Mouse (Mus musculus): ENCODE measurements at regions not wholly inside any gene's neighbourhood (a gene's known extent, or its start where the extent isn't known, plus 50 kb on each side); places are given as distances from the start of the nearest gene placed in this dataset.
A peak's percentile ranks its signal among the peaks of the same experiment; 100 is the strongest.

DNA sequence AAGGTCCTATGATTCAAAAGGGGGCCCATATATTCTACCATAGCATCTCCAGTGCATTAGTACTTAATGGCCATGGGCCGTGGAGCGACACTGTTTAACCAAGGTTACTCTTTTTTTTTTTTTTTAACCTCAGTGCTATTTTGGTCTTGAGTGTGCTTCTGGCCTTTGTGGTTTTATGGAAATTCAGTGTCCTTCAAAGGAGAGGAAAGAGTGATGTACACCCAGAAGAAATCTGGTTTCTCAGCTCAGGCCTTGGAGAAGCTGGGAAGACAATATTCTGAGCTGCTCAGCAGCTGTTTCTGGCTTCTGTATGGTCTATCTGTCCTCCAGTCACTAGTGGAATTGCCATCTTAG is 91.2 kb upstream of the Pabpc6 start:
- DNase-seq, result no peak

DNA sequence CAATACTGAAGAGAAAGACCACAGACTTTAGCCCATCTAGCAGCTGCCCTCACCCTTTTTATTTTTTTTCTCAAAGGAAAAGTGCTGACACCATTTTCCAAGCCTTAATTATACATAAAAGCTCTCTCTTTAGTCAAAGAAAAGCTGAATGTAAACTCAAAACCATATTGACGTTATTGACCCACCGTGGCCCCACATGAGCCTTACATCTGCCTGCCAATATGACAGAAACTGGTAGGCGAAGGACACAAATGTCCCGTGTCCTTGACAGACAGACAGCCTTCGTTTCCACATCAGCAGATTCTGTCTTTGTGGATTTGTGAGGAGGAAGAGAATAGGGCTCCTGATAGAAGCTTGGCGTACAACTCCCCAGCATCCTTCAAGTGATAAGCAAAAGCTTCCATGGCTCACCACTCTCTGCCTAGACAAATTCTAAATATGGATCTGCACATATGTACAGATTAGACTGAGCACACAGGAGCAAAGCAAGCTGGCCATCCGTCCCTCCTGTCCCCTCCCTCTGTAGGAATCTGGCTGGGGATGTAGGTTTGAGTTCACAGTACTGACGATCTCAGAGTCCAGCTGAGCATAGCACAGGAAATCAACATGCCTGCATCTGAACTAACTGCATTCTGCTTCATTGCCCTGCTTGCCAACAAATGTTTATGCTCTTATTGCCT is 90.6 kb upstream of the Pabpc6 start:
- DNase-seq, result no peak

DNA sequence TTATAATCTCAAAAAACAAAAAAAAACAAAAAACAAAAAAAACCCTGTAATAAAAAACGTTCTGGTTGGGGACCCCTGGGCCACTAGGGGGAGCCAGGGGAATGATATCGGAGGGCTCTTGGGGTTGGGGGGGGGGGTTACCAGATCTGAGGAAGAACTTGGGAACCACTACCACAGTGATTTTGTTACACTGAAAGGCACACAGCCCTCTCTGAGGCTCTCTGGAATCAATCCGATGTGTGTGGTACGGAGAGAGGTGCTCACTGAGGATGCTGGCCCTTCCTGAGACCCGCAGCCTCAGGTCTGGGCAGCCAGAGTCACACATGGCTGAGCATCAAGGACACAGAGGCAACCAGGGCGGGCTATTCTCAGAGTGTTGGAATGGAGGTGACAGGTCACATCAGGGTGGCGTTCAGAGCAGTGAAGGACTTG is 89.9 kb upstream of the Pabpc6 start:
- DNase-seq, result peak; percentile 64

DNA sequence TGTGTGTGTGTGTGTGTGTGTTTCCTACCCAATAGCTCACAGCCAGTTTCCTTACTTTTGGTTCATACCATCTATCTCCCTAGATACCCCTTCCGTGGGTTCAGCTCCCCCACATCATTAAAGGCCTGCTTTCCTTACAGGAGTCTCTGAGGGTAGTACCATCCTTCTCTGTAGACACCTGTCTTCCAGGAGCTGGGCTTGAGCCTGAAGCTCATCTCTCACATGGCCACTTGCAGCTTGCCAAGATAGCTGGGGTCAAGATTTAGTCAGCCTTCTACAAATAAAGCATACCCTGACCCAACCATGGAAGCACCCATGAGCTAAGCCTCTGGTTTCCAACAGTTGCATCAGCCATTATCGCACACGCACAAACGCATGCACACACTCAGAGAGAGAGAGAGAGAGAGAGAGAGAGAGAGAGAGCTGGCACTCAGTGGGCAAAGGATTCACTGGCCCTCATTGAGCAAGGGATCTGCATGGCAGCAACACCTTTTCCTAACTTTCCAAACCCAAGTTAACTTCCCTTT is 88.3 kb upstream of the Pabpc6 start:
- DNase-seq, result no peak

DNA sequence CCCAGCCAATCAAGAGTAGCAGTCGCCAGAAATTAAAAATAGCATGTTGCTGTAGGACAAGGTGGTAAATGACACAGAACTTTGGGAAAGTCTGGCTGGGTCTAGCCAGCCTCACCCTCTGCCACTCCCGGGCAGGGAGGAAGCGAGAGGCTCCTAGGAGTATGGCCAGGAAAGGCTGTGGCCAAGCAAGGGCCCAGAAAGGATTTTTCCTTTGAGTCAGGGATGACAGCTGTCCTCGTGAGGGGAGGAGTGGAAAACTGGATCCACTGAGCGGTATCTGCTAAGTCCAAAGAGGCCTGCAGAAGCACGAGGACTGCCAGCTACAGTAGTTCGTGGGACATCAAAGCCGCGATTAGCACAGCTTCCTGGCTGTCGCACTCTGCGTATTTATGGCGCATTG is 87.2 kb upstream of the Pabpc6 start:
- DNase-seq, result peak; percentile 23

DNA sequence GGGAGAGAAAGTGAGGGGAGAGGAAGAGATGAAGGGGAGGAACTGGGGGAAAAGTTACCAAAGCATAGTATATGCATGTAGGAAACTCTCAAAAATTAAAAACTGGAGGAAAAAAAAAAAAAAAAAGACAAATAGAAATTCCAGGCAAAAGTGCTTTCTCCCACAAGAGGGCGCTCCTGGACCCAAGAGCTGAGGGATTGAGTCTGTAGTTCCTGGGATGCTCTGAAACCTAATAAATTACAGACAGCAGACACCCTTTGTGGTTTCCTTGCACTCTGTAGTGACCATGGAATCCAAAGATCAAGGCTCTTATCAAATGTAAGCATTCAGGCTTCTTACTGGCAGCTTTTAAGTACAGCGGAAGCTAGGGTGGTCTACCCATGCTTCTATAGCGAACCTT is 86.7 kb upstream of the Pabpc6 start:
- peak; percentile 37 for DNase-seq

DNA sequence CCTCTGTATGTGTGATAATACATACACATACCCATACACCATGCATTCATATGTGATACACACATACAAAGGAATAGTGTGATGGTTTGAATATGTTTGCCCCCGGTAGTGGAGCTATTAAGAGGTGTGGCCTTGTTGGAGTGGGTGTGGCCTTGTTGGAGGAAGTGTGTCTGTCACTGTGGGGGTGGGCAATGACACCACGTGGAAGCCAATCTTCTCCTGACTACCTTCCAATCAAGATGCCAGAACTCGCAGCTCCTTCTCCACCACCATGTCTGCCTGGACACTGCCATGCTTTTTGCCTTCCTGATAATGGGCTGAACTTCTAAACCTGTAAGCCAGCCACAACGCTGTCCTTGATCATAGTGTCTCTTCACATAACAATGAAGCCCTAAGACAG is 86.1 kb upstream of the Pabpc6 start:
- DNase-seq, result no peak

DNA sequence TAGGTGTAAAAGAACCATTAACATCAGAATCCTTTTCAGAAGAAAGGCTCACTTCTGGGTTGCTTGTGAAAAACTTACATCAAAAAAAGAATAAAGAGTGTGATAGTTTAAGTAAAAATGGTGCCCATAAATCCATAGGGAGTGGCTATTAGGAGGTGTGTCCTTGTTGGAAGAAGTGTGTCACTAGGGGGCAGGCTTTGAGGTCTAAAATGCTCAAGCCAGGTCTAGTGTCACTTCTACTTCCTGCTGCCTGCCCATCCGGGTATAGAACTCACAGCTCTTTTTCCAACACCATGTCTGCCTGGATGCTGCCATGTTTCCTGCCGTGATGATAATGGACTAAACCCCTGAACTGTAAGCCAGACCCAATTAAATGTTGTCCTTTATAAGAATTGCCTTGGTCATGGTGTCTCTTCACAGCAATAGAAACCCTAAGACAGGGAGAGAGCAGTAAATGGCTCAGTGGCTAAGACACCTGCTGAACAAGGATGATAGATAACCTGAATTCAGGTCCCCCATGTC is 85.4 kb upstream of the Pabpc6 start:
- no peak for DNase-seq

DNA sequence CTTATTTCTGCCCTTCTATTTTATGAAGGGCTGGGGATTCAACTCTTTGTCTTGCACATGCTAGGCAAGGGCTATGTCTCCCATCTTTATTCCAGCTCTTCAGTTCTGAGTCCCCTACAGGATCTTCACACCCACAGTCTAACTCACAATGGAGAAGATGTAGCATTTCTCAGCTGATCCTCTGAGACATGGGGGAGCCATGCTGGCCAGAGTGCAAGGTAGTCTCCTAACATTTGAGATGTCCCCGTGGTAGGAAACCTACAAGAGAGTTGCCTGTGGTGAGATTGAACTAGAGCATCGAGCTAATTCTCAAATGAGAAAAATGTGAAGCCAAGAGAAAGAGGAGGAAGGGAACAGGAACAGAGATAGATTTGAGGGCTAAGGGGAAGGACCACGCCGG is 83.3 kb upstream of the Pabpc6 start:
- DNase-seq, result no peak

DNA sequence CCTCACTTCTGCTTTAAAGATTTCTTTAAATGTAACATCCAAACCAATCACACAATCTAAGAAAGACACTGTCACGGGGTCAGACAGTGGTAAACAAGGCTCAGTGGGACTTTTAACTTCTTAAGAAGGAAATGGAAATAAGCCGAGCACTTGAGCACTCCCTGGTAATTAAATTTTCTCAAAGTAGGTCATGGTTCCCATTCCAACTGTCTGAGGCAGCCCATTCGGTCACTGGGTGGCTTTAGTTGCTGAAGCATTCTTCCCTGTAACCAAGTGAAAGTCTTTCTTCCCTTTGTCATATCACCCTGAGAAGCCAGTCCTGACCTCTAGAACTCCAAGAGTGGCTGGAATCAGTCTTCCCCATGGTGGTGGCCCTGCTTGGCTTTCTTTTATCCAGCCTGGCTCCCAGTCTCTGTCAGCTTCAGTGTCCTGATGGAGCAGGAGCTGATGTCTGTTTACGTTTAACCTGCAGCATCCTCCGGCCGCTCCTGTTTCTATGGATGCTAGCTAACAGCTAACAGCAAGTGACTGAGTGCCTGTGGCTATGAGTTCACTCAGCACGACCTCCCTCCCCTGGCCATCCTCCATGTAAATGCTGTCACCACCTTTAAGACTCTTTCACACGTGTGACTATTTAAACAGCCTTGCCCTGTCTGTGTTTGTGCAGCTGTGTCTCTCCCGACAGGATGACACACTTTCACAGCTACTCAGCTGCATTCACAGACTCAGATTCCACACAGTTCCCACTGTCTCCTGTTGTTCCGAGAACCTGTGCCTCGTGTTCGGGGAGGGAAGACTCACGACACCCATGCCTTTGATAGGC is 82.0 kb upstream of the Pabpc6 start:
- DNase-seq, result no peak

DNA sequence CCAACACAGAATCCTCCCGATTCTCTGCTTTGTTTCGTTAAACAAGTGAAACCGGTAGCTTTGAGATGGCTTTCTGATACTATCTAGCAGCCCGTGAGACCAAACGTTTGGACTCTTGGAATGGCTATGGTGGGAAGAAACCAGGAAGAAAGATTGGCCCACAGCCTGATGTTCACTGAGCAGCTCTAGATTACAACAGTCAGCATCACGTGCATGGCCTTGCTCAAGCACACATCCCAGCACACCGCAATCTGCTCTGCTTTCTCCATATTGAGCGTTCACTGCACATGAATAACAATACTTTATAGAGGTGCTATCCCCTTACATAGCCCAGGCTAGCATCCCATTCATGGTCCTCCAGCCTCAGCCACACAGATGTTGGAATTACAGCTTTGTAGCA is 80.5 kb upstream of the Pabpc6 start:
- no peak for DNase-seq

DNA sequence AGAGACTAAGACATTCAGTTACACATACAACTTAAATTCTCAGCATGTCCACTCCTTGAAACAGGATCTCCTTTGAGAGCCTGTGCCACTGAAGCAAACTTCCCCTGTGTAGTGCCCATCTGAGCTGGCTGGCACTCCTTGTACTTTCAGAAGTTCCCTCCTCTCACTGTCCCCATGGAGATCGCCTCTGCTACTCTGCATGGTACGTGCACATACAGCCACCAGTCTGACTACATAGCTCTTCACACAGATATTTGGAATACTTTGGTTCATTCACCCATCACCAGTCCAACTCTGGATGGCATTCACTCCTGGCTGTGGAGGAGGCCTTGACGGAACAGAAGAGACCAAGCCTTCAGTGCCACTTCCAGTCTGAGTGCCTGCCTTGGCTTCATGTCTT is 79.8 kb upstream of the Pabpc6 start:
- DNase-seq, result no peak

DNA sequence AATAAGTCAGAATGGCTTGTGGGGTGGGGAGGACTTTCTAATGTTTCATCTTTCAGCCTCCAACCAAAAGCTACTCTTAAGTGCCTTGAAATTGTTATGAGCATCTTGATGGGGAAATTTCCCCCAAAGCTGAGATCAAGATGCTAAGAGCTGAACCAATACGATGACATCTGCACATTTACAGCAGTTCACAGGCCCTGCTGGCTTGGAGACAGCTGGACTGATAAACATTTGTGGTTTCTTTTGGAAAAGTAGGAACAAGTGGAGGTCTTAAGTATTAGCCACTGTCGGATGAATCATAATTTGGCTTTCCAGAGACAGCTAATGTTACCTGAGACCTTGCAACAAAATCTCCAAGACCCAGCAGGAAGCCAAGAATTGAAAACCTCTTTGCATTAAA is 78.4 kb upstream of the Pabpc6 start:
- DNase-seq, result no peak

DNA sequence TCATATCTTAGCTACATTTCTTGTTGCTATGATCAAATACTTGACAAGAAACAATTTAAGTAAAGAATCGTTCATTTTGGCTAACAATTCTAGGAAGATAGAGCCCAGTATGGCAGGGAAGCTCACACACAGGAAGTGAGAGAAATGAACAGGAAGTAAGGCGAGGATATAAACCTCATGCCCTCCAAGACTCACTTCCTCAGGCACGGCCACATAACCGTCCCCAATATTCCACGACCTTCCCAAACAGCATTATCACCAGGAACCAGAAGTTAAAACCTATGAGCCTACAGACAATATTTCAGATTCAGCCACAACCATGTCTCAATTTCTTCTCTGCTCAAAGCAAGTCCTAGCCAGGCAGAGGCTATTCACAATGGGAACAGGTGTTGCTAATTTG is 73.8 kb upstream of the Pabpc6 start:
- no peak for DNase-seq

DNA sequence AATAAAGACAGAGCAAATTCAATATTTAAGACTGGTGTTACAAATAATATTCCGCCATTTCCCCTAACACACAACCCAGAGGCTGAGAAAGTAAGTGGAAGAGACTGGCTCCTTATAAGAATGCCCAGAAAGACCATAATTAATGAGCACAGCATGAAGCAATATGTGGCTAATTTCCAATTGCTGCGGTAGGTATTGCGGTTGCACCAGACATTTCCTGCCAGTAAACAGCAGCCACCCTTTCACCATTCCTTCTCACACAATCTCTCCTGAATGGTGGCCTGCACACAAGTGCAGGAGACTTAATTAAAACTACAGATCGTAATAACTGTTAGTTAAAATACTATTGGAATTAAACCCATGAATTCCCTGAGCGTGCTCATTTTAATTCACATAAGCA is 71.8 kb upstream of the Pabpc6 start:
- DNase-seq, result no peak

DNA sequence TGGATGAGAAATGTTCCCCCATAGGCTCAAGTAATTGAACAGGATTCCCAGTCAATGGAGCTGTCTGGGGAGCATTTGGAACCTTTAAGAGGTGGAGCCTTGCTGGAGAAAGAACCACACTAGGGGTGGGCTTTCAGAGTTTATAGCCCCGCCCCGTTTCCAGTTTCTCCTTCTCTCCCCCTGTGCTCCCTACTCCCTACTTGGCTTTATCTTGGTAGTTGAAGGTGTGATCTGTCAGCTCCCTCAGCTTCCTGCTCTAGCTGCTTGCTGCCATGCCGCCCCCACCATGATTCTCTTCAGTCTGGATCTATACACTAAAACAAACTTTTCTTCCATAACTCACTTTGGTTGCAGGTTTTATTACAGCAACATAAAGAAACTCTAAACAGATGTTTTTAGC is 59.5 kb upstream of the Pabpc6 start:
- DNase-seq, result no peak

DNA sequence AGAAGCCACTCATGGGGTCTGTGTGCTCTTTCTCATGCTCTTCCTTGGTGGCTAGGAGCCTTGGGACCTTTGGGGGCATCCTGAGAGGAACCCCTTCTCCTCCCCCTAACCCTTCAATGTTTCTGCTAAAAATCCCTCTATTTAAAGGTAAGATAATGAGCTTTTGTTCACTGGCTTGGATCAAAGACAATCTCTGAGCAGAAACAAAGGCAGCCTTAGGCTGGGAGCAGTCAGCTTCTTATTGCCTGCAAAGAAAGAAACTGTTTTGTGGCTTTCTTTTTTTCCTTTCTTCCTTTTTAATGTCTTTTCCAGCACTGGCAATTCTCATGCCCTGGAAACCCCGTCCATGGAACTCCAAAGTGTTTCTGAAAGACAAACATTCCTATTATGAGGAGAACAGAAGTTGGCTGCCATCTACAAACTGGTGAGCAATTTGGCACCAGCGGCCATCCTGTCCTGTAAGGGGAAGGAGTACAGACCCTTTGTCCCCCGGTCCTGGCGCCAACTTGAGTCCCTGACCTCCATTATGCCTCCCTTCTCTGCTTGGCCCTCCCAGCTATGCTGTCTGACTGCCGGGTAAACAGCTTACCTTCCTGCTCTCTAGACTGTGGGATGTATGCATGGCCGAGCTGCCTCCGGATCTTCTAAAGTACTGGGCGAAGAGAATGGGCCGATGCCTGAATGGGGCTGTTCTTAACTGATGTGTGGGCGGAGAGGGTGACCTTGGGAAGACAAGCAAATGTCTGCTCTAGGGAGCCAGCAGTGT is 56.4 kb upstream of the Pabpc6 start:
- DNase-seq, result no peak

DNA sequence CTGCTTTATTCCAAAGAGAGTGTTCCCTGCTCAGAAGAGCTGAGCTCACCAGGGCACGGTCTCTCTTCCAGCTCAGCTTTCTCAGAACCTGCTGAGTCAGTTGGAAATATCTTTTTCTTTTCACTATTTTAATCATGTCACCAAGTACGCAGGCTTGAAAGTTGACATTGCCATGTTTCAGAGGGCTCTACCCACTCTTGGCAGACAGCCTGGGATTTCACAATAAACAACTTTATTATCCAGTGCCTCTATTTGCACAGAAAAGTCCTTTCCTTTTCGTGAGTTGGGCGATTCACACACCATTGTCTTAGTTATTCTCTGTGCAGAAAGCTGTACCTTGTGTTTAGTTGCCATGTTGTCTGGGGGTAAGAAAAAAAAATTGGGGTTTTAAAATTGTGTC is 54.0 kb upstream of the Pabpc6 start:
- DNase-seq, result no peak

DNA sequence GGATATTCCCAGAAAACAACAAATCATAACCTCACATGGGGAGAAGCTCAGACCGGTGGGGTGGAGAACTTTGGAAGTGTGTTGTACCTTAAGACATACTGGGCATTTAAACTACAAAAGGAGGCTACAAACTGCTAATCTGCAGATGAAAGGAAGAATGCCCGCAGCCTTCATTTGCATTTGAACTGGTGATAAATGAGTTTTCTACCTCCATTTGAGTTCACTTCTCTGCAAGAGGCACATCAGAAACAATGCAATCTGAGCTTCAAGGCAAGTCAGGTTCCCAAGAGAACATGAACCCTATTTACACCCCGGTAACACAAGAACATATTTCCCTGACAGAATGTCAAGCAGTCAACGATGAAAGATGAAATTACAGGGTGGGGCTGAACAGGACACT is 53.2 kb upstream of the Pabpc6 start:
- DNase-seq, result no peak
